Mouse (Mus musculus): Measurements from ENCODE around the gene Pigs.
A peak's percentile ranks its signal among the peaks of the same experiment; 100 is the strongest.

Gene Pigs

DNA sequence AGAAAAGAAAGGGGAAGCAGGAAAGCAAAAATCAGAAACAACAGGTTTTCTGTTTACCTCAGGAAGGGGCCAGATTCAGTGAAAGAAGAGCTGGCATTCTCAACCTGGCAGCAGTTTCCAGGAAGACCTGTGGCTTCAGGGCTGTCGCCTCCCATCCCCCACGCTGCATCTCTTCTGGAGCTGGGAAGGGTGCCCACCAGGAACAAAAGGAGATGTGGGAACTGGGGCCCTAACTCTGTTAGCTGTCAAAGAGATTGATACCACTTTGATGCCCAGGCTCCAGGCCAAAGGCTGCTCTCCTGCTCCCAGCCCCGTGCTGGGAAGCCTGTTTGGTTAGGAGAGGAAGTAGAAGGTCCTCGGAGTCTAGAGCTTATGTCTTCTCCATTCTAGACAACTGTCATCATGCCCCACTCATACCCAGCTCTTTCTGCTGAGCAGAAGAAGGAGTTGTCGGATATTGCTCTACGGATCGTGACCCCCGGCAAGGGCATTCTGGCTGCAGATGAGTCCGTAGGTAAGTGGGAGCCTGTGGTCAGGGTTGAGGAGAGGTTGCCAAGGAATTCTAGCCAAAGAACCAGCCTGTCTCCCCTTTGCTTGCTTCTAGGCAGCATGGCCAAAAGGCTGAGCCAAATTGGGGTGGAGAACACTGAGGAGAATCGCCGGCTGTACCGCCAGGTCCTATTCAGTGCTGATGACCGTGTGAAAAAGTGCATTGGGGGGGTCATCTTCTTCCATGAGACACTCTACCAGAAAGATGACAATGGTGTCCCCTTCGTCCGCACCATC lies 4.0 kb upstream of the Pigs start:
- DNase-seq (ENCODE audit: low read depth, low spot score) = no peak
- Histone ChIP-seq H3K27me3 (ENCODE audit: control insufficient read depth, insufficient read depth, low read length, poor library complexity, severe bottlenecking) (no peaks in the 10 kb centered on the region; the same call in 1 of the 2 replicates), H3K36me3 (ENCODE audit: control insufficient read depth, insufficient read depth, low read length, poor library complexity, severe bottlenecking) (no peaks in the 10 kb centered on the region)

GRCm38 (mm10) chr11:78324965-78325364 lies 3.2 kb upstream of the Pigs start:
- Histone ChIP-seq H3K36me3 (ENCODE audit: control insufficient read depth, insufficient read depth, low read length, poor library complexity, severe bottlenecking) (no peaks in the 10 kb centered on the region), H3K27me3 (ENCODE audit: control insufficient read depth, insufficient read depth, low read length, poor library complexity, severe bottlenecking) (no peaks in the 10 kb centered on the region; the same call in 1 of the 2 replicates)
- no peak for DNase-seq (ENCODE audit: low read depth, low spot score)

DNA sequence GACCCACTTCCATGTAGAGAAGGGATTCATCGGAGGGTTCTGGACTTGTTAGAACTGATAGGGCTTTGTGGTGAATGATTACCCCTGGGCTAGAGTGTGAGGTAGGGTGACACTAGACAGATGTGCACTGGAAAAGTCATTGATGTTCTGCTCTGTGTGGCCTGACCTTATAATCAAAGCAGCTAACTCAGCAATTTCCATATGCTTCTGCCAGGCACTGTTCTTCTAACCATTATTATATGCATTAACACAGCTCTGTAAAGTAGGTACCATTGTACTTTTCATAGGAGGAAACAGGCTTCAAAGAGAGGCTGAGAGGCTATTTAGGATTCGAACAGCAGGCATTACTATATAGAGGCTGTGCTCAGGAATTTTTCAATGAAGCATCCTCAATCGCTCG lies 1.0 kb upstream of the Pigs start:
- 0 out of 2 replicates have a peak, but pooled peaks cover 1% of the 10 kb centered on the region for H3K36me3 ChIP-seq (ENCODE audit: control insufficient read depth, insufficient read depth, low read length, poor library complexity, severe bottlenecking)
- no peak for DNase-seq (ENCODE audit: low read depth, low spot score)

GRCm38 (mm10) chr11:78328512-78329056 lies 369 bp downstream of the Pigs start:
- Histone ChIP-seq H3K36me3 (ENCODE audit: control insufficient read depth, insufficient read depth, low read length, poor library complexity, severe bottlenecking) (peaks cover 3% of the 10 kb centered on the region), H3K27me3 (ENCODE audit: control insufficient read depth, insufficient read depth, low read length, poor library complexity, severe bottlenecking) (no peaks in the 10 kb centered on the region)
- no peak for DNase-seq (ENCODE audit: low read depth, low spot score)

More for the DNA sequence above, 1.0 kb upstream of the Pigs start:
- no peaks in the 10 kb centered on the region for H3K27me3 ChIP-seq (ENCODE audit: control insufficient read depth, insufficient read depth, low read length, poor library complexity, severe bottlenecking)

GRCm38 (mm10) chr11:78332676-78333075 lies 4.5 kb downstream of the Pigs start:
- H3K27me3 ChIP-seq (ENCODE audit: control insufficient read depth, insufficient read depth, low read length, poor library complexity, severe bottlenecking) = no peaks in the 10 kb centered on the region
- DNase-seq (ENCODE audit: low read depth, low spot score) = no peak
- peaks cover 11% of the 10 kb centered on the region for H3K36me3 ChIP-seq (ENCODE audit: control insufficient read depth, insufficient read depth, low read length, poor library complexity, severe bottlenecking)

GRCm38 (mm10) chr11:78333992-78334391 lies 5.8 kb downstream of the Pigs start:
- no peaks in the 10 kb centered on the region for H3K27me3 ChIP-seq (ENCODE audit: control insufficient read depth, insufficient read depth, low read length, poor library complexity, severe bottlenecking)
- H3K36me3 ChIP-seq (ENCODE audit: control insufficient read depth, insufficient read depth, low read length, poor library complexity, severe bottlenecking) = peaks cover 20% of the 10 kb centered on the region
- DNase-seq (ENCODE audit: low read depth, low spot score) = no peak

- no peak for DNase-seq (ENCODE audit: low read depth, low spot score)
- no peaks in the 10 kb centered on the region for H3K27me3 ChIP-seq (ENCODE audit: control insufficient read depth, insufficient read depth, low read length, poor library complexity, severe bottlenecking)
- peaks cover 24% of the 10 kb centered on the region for H3K36me3 ChIP-seq (ENCODE audit: control insufficient read depth, insufficient read depth, low read length, poor library complexity, severe bottlenecking)
These were observed 8.8 kb downstream of the Pigs start for GRCm38 (mm10) chr11:78337040-78337439.

GRCm38 (mm10) chr11:78341702-78342101 lies 13.5 kb downstream of the Pigs start:
- Histone ChIP-seq H3K36me3 (ENCODE audit: control insufficient read depth, insufficient read depth, low read length, poor library complexity, severe bottlenecking) (peaks cover 16% of the 10 kb centered on the region), H3K27me3 (ENCODE audit: control insufficient read depth, insufficient read depth, low read length, poor library complexity, severe bottlenecking) (no peaks in the 10 kb centered on the region)
- no peak for DNase-seq (ENCODE audit: low read depth, low spot score)

DNA sequence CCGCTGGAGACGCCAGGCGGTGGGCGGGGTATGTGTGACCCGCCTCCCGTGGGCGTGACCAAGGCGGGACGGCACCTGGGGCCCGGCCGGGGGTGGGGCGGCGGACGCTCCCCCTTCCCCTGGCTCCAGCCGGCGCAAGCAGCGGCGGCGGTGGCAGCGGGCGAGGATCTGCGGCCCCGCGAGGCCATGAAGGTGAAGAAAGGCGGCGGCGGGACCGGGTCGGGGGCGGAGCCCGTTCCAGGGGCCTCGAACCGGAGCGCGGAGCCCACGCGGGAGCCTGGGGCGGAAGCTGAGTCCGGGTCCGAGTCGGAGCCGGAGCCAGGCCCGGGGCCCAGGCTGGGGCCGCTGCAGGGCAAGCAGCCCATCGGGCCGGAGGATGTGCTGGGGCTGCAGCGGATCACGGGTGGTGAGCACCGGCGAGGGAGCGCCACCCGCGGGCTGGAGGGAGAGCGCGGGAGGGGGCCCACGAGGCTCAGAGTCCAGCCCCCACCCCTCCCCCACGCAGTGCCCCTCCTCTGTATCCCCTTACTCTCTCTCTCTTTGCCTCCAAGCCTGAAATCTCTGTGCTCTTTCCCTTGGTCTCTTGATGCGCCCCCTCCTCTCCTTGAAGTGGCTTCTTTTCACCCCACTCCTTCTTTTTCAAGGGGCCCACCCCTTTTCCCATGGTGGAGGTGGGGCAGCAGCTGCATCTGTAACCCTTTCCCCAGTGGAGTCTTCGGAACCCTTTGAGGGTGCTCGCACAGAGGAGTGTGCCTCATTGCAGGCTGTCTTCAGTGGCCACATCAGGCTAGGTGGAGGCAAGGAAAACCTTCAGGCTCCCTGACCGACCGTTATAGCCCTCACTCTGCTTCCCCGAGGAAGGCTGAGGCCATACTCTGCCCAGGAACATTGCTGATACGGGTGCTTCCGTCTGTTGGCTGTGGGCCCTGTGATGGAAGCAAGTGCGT lies 15.4 kb downstream of the Pigs start, which contains the start of gene Unc119:
Unc119 (plus strand) TSS at position 102 of the 947 bp plus-strand sequence.
- peak; percentile 76 for DNase-seq (ENCODE audit: low read depth, low spot score)
- Histone ChIP-seq H3K36me3 (ENCODE audit: control insufficient read depth, insufficient read depth, low read length, poor library complexity, severe bottlenecking) (peaks cover 10% of the 10 kb centered on the region), H3K27me3 (ENCODE audit: control insufficient read depth, insufficient read depth, low read length, poor library complexity, severe bottlenecking) (no peaks in the 10 kb centered on the region)

- Histone ChIP-seq H3K27me3 (ENCODE audit: control insufficient read depth, insufficient read depth, low read length, poor library complexity, severe bottlenecking) (no peaks in the 10 kb centered on the region), H3K36me3 (ENCODE audit: control insufficient read depth, insufficient read depth, low read length, poor library complexity, severe bottlenecking) (peaks cover 8% of the 10 kb centered on the region)
- no peak for DNase-seq (ENCODE audit: low read depth, low spot score)
These were observed 16.2 kb downstream of the Pigs start for GRCm38 (mm10) chr11:78344328-78344889.

- H3K27me3 ChIP-seq (ENCODE audit: control insufficient read depth, insufficient read depth, low read length, poor library complexity, severe bottlenecking) = no peaks in the 10 kb centered on the region
- DNase-seq (ENCODE audit: low read depth, low spot score) = no peak
- H3K36me3 ChIP-seq (ENCODE audit: control insufficient read depth, insufficient read depth, low read length, poor library complexity, severe bottlenecking) = peaks cover 4% of the 10 kb centered on the region; the same call in 1 of the 2 replicates
These were observed 16.9 kb downstream of the Pigs start for GRCm38 (mm10) chr11:78344890-78345715.

GRCm38 (mm10) chr11:78345801-78346200 lies 17.6 kb downstream of the Pigs start:
- peak; percentile 81 for DNase-seq (ENCODE audit: low read depth, low spot score)
- peaks cover 4% of the 10 kb centered on the region; the same call in 1 of the 2 replicates for H3K36me3 ChIP-seq (ENCODE audit: control insufficient read depth, insufficient read depth, low read length, poor library complexity, severe bottlenecking)
- no peaks in the 10 kb centered on the region for H3K27me3 ChIP-seq (ENCODE audit: control insufficient read depth, insufficient read depth, low read length, poor library complexity, severe bottlenecking)

- no peak for DNase-seq (ENCODE audit: low read depth, low spot score)
- Histone ChIP-seq H3K36me3 (ENCODE audit: control insufficient read depth, insufficient read depth, low read length, poor library complexity, severe bottlenecking) (peaks cover 4% of the 10 kb centered on the region; the same call in 1 of the 2 replicates), H3K27me3 (ENCODE audit: control insufficient read depth, insufficient read depth, low read length, poor library complexity, severe bottlenecking) (no peaks in the 10 kb centered on the region)
These were observed 18.3 kb downstream of the Pigs start for GRCm38 (mm10) chr11:78346326-78347069.
